Mouse (Mus musculus) neural tube, embryonic 15.5 days (tissue): ENCODE results near the gene Tex37. TPM values are rescaled to one million over a fixed set of nuclear protein-coding genes. Genes with fewer than 3 reads are reported as not detected.

Experiments used
- ATAC-seq: fragments of 200-750 bp; cut with Nextera tagmentation; 2 replicates; pipeline ENCODE4 v1.8.0; 2017; ENCODE audit warnings: mild to moderate bottlenecking, moderate TSS enrichment, moderate library complexity; ENCODE audit not compliant: low FRiP score
- H3K27ac ChIP-seq: fragments of 300-500 bp; sonication (generic); replicated peaks from 2 replicates; pipeline ENCODE4 v1.5.1; 2015; ENCODE audit warnings: mild to moderate bottlenecking, inconsistent platforms
- H3K27me3 ChIP-seq: fragments of 300-500 bp; sonication (generic); replicated peaks from 2 replicates; pipeline ENCODE4 v1.6.1; 2015; ENCODE audit warnings: inconsistent platforms
- H3K36me3 ChIP-seq: fragments of 300-500 bp; sonication (generic); 2 replicates; pipeline ENCODE4 v1.6.1; 2015; ENCODE audit warnings: inconsistent platforms
- H3K4me1 ChIP-seq: fragments of 300-500 bp; sonication (generic); 2 replicates; pipeline ENCODE4 v1.6.1; 2015; ENCODE audit warnings: inconsistent platforms
- H3K4me2 ChIP-seq: fragments of 300-500 bp; sonication (generic); 2 replicates; pipeline ENCODE4 v1.6.1; 2015; ENCODE audit warnings: inconsistent platforms, mild to moderate bottlenecking, moderate library complexity
- H3K4me3 ChIP-seq: fragments of 300-500 bp; sonication (generic); replicated peaks from 2 replicates; pipeline ENCODE4 v1.5.1; 2015; ENCODE audit warnings: mild to moderate bottlenecking, inconsistent platforms
- H3K9ac ChIP-seq: fragments of 300-500 bp; sonication (generic); replicated peaks from 2 replicates; pipeline ENCODE4 v1.6.1; 2015; ENCODE audit warnings: mild to moderate bottlenecking, inconsistent platforms
- H3K9me3 ChIP-seq: fragments of 300-500 bp; sonication (generic); replicated peaks from 2 replicates; pipeline ENCODE4 v1.6.1; 2016; ENCODE audit warnings: inconsistent platforms
- WGBS: fragments of 180-500 bp; shearing (Covaris S2); methylation state at CpG from one replicate; pipeline ENCODE4 v1.1.7; 2015; ENCODE audit warnings: mixed read lengths; 5-methylcytosine and 5-hydroxymethylcytosine counted together
- polyA plus RNA-seq: library from polyadenylated mRNA; unstranded; fragments of >200 nt; fragmentation: Nextera tagmentation; extraction: Ambion mirVana; gene quantifications from 2 replicates; pipeline ENCODE4 v1.2.1, GENCODE M21; 2015

Gene Tex37
- polyA plus RNA-seq, 1 experiment from 2014 or later: not detected

DNA sequence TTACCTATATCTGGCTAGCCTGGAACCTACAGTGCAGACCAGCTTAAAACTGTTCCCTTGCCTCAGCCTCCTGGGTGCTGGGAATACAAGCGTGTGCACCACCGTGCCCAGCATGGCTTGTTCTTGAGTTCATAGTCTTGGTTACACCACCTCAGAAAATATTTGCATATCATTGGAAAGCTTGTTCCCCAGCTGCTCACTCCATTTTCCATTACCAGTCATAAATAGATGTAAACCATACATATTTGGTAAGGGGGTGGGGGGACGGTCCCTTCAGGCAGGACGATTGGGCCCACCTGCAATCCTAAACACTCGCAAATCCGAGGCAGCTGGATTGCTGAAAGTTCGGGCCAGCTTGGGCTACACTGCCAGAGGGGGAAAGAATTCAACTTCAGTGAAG lies 34.5 kb upstream of the Tex37 start:
- WGBS: 83% methylated on average over 7 of the region's 7 CpGs
- no peaks in the 10 kb centered on the region for H3K9me3 ChIP-seq
- ATAC-seq: no peak
- H3K4me2 ChIP-seq: no peak overlapping the region
- no peak overlapping the region for H3K27ac ChIP-seq
- H3K4me3 ChIP-seq: no peak overlapping the region
- H3K9ac ChIP-seq: no peak overlapping the region
- no peaks in the 10 kb centered on the region for H3K36me3 ChIP-seq
- peaks cover 16% of the 10 kb centered on the region for H3K4me1 ChIP-seq
- peaks cover 47% of the 10 kb centered on the region for H3K27me3 ChIP-seq

DNA sequence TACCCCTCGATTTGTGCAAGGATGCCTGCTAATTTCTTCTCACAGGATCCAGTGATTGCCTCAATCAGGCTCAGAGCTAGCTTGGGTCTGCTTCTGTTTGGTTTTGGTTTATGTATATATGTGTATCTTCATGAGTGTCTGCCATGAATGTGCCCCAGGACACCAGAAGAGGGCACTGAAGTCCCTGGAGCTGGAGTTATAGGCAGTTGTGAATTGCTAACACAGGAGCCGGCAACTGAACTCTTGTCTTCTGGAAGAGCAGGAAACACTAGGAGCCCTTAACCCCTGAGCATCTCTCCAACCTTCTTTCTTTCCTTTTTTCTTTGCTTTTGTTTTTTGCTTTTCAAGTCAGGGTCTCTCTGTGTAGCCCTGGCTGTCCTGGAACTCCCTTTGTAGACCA lies 13.1 kb upstream of the Tex37 start:
- Histone ChIP-seq H3K4me3 (no peak overlapping the region), H3K4me2 (no peak overlapping the region), H3K9me3 (no peaks in the 10 kb centered on the region), H3K4me1 (no peaks in the 10 kb centered on the region), H3K27me3 (no peaks in the 10 kb centered on the region), H3K36me3 (no peaks in the 10 kb centered on the region), H3K9ac (no peak overlapping the region), H3K27ac (no peak overlapping the region)
- WGBS: 83% methylated on average over 2 of the region's 2 CpGs
- ATAC-seq: no peak

DNA sequence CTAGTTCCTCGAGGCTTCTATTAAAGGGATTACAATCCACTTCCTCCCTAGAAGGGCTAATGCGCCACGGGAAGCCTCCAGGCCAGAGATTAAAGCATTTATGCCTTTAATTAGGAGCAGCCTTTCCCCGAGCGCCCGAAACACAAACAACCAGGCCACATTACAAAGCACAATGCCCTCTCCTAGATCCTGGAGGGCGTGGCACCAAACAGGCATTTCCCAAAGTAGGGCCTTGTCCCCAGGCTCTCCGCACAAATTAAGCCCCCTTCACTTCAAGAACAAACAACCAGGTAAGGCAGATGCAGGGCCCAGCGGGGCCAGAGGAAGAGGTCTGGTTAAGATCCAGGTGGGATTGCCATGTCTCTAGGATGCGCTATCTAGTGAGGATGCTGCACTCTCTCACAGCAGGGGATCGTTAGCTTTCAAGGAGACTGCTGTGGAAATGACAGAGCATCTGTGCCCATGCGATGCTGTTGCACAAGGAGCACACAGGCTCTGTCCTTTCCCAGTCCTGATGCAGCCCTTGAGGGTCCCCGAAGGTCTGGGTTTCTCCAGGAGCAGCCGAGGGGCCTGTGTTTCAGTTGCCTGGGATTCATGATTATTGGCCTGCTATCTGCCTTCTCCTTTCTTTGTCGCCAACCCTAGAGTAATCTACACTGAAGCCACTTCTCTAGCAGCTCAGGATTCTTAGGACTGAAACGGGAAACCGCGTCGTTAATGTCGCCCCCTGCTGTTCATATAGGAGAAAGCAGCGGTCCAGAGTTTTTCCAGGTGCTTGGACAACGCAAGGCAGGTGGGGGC lies 2.7 kb upstream of the Tex37 start:
- Histone ChIP-seq H3K27me3 (no peaks in the 10 kb centered on the region), H3K4me2 (peak overlapping the region; percentile 54), H3K4me3 (peak overlapping the region; percentile 23), H3K4me1 (peaks cover 10% of the 10 kb centered on the region), H3K9ac (peak overlapping the region; percentile 38; the same call in 1 of the 2 replicates), H3K36me3 (no peaks in the 10 kb centered on the region), H3K9me3 (no peaks in the 10 kb centered on the region), H3K27ac (peak overlapping the region; percentile 69)
- WGBS: 3% methylated on average over 22 of the region's 22 CpGs
- ATAC-seq: peak; percentile 86

DNA sequence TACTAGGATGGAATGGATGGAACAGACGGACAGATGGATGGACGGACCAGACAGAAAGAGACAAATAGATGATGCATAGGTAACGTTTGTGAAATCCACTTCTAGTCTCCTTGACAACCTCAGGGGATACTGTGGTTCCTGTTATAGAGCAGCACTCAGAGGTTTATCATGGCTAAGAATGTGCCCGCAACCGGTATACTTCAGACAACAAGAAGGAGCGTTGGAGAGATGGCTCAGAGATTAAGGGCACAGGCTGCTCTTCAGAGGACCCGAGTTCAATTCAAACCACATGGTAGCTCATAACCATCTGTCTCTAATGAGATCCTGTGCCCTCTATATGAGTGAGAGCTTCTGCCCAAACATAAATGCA lies 6.3 kb downstream of the Tex37 start:
- H3K9ac ChIP-seq: no peak overlapping the region
- H3K4me1 ChIP-seq: peaks cover 8% of the 10 kb centered on the region
- H3K27me3 ChIP-seq: no peaks in the 10 kb centered on the region
- ATAC-seq: peak; percentile 47; the same call in 1 of the 2 replicates
- H3K9me3 ChIP-seq: no peaks in the 10 kb centered on the region
- H3K27ac ChIP-seq: no peak overlapping the region
- H3K4me2 ChIP-seq: peak overlapping the region; percentile 50
- WGBS: 72% methylated on average over 7 of the region's 7 CpGs
- no peaks in the 10 kb centered on the region for H3K36me3 ChIP-seq
- peak overlapping the region; percentile 20 for H3K4me3 ChIP-seq

DNA sequence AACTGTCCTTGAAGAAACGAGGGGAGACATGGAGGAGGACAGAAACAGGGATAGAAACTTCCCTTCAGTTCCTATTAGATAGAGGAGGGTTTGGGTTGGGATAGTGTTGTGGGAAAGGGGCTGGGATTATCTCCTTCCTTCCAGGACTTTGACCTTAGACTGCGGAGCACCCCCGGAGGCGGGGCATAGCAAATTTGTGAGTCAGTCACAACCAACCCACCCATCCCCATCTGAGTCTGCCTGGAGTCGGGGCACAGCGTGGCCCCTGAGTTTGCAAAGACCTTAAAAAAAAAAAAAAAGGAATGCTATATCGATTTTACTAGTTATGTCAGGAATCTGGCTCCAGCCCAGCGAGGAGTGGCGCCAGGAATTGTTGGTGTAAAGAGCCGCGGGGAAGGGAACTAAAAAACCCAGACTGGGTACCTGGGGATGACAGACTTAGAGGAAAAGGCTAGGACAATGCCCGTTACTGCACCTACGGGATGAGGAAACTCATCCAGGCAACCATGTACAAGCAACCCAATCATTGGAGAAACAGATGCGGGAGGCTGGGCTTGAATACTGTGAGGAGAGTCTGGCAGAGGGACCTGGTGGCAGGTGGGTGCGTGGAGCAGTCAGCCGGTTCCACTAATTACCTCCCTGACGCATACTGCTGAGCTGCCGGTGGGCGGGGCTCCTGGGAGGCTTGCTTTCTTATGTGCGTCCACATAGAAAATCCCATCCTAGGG lies 6.9 kb downstream of the Tex37 start:
- no peaks in the 10 kb centered on the region for H3K9me3 ChIP-seq
- H3K4me3 ChIP-seq: peak overlapping the region; percentile 20
- H3K27ac ChIP-seq: no peak overlapping the region
- H3K9ac ChIP-seq: no peak overlapping the region
- H3K27me3 ChIP-seq: no peaks in the 10 kb centered on the region
- 16% methylated on average over 20 of the region's 20 CpGs for WGBS
- peak; percentile 70; the same call in 1 of the 2 replicates for ATAC-seq
- peaks cover 8% of the 10 kb centered on the region for H3K4me1 ChIP-seq
- peak overlapping the region; percentile 50 for H3K4me2 ChIP-seq
- H3K36me3 ChIP-seq: peaks cover under 1% of the 10 kb centered on the region; the same call in 1 of the 2 replicates

DNA sequence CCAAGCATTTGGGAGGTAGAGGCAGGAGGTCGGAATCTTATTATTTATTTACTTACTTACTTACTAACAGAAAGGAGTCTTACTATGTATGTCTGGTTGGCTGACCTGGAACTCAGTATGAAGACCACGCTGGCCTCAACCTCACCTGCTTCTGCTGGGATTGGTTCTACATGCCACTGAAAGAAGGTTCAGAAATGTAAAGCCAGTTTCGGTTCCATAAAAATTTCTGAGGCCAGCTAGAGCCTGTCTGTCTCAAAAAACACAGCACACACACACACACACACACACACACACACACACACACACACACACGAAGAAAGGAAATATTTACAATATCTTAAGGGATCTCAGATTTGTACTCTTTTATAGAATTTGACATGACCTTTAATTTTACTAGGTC lies 8.4 kb downstream of the Tex37 start:
- H3K36me3 ChIP-seq: peaks cover 15% of the 10 kb centered on the region
- no peak overlapping the region for H3K4me2 ChIP-seq
- ATAC-seq: no peak
- H3K27ac ChIP-seq: no peak overlapping the region
- H3K4me3 ChIP-seq: no peak overlapping the region
- peaks cover 8% of the 10 kb centered on the region for H3K4me1 ChIP-seq
- H3K9me3 ChIP-seq: no peaks in the 10 kb centered on the region
- 83% methylated on average over 4 of the region's 4 CpGs for whole genome bisulfite sequencing
- no peaks in the 10 kb centered on the region for H3K27me3 ChIP-seq
- H3K9ac ChIP-seq: no peak overlapping the region

DNA sequence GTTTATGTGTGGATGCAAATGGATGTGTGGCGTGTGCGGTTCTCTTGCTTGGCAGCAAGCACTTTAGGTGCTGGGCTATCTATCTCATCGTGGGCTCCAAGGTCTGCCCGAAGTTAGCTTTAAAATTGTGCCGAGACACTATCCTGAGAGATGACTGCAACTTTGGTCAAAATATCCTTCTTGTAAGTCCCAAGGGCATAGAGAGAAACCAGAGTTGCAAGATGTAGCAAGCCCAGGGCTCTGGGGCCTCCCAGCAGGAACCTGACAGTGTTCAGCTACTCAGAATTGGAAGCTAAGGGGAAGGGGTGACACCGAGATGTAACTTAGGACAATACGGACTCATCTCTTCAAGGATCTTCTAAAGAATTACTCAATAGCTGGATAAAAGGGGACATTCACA lies 9.2 kb downstream of the Tex37 start:
- no peak overlapping the region for H3K4me3 ChIP-seq
- H3K9ac ChIP-seq: no peak overlapping the region
- peaks cover 8% of the 10 kb centered on the region for H3K4me1 ChIP-seq
- no peaks in the 10 kb centered on the region for H3K9me3 ChIP-seq
- WGBS: 91% methylated on average over 7 of the region's 7 CpGs
- H3K27me3 ChIP-seq: no peaks in the 10 kb centered on the region
- no peak overlapping the region for H3K27ac ChIP-seq
- no peak for ATAC-seq
- H3K36me3 ChIP-seq: peaks cover 17% of the 10 kb centered on the region
- no peak overlapping the region for H3K4me2 ChIP-seq

DNA sequence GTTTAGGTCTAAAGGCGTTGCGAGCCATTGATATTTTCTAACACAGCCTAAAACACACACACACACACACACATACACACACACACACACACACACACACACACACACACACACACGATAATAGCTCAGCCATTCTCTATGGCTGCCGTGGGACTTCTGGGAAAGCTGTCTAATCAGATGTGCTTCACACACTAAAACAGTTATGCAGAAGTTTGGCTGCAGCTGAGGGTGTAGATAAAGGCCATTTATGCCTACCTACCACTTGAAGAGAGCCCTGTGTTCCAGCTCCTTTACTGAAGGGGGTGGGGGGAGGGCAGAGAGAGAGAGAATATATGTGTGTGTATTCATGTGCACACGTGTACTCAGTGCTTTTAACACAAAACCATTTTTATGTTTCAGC lies 15.0 kb downstream of the Tex37 start:
- 62% methylated on average over 5 of the region's 5 CpGs for WGBS

DNA sequence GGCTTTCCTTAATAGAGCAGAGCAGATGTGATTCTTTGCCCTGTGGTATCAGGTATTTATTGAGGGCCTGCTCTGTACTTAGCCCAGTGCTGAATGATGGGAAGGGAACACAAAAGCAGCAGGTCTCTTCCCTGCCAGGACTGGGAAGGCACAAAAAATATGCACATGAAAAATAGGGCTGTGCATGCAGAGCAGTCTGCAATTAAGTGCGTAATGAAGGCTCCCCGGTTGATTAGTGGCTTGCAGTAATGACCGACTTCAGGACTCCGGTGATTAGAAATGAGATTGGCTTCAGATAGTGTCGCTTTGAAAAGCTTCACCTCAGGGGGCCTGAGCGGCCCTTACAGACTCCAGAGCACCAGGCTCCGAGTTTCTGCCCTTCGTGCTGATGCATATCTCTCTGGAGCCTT lies 19.1 kb downstream of the Tex37 start:
- H3K4me2 ChIP-seq: no peak overlapping the region
- H3K9ac ChIP-seq: no peak overlapping the region
- H3K27ac ChIP-seq: 0 out of 2 replicates have a peak overlapping the region, but pooled peaks have one; percentile 30
- no peaks in the 10 kb centered on the region for H3K27me3 ChIP-seq
- ATAC-seq: peak; percentile 48
- peaks cover 10% of the 10 kb centered on the region for H3K4me1 ChIP-seq
- no peak overlapping the region for H3K4me3 ChIP-seq
- no peaks in the 10 kb centered on the region for H3K9me3 ChIP-seq
- WGBS: 12% methylated on average over 8 of the region's 8 CpGs
- peaks cover 37% of the 10 kb centered on the region for H3K36me3 ChIP-seq

More for the DNA sequence above, 15.0 kb downstream of the Tex37 start:
- H3K27ac ChIP-seq: no peak overlapping the region
- ATAC-seq: 0 out of 2 replicates have a peak, but pooled peaks have one; percentile 11
- no peak overlapping the region for H3K9ac ChIP-seq
- no peak overlapping the region for H3K4me3 ChIP-seq
- H3K27me3 ChIP-seq: no peaks in the 10 kb centered on the region
- peaks cover 31% of the 10 kb centered on the region for H3K36me3 ChIP-seq
- H3K9me3 ChIP-seq: no peaks in the 10 kb centered on the region
- peaks cover 10% of the 10 kb centered on the region for H3K4me1 ChIP-seq
- no peak overlapping the region for H3K4me2 ChIP-seq

DNA sequence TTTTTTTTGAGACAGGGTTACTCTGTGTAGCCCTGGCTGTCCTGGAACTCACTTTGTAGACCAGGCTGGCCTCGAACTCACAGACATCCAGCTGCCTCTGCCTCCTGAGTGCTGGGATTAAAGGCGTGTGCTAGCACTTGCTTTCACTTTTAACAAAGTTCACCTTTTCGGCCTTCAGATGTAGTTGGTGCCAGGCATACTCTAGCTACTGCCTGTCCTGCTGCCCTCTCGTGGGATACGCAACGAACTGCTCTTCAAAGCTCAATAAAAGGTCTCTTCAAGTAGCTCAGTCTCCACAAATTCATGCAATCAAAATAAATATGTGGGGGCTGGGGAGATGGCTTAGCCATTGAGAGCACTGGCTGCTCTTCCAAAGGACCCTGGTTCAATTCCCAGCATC lies 20.6 kb downstream of the Tex37 start:
- Histone ChIP-seq H3K4me3 (no peak overlapping the region), H3K4me1 (peaks cover 10% of the 10 kb centered on the region), H3K36me3 (peaks cover 34% of the 10 kb centered on the region), H3K4me2 (no peak overlapping the region), H3K9me3 (no peaks in the 10 kb centered on the region), H3K9ac (no peak overlapping the region), H3K27ac (no peak overlapping the region), H3K27me3 (no peaks in the 10 kb centered on the region)
- no peak for ATAC-seq
- 85% methylated on average over 6 of the region's 6 CpGs for WGBS

DNA sequence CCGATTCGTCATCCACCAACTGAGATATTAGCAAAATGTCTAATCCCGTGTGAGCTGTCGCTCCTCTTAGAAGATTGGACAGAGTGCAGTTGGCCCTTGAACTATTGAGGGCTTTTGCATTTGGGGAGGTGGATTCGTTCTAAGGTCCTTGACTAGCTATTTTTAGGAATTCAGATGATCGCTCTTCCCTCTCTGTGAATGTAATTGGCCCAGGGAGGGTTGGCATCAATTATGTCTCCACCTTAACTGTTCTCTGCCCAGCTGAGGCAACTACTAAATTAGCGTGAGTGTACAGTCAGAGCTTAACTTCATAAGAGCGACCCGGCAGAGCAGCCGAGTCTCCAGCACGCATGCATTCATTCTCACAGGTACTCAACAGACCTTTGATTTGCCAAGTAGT lies 30.7 kb downstream of the Tex37 start:
- Histone ChIP-seq H3K9me3 (no peaks in the 10 kb centered on the region), H3K27me3 (no peaks in the 10 kb centered on the region), H3K27ac (no peak overlapping the region), H3K9ac (no peak overlapping the region), H3K4me2 (no peak overlapping the region), H3K36me3 (peaks cover 77% of the 10 kb centered on the region), H3K4me3 (no peak overlapping the region), H3K4me1 (no peaks in the 10 kb centered on the region)
- no peak for ATAC-seq
- 81% methylated on average over 11 of the region's 11 CpGs for WGBS
